Mouse (Mus musculus): Measurements from ENCODE around the gene Hpca. TPM values are rescaled to one million over a fixed set of nuclear protein-coding genes. Genes with fewer than 3 reads are reported as not detected.

Gene Hpca
- polyA plus RNA-seq, 1 experiment = not detected

GRCm38 (mm10) chr4:129147552-129148103 is 25.8 kb upstream of the Hpca start:
- H3K4me3 ChIP-seq (ENCODE audit: extremely low read depth, insufficient read depth, insufficient read length) = no peak overlapping the region
- TF ChIP-seq CTCF (IDR thresholded peaks at IDR 0.05; ENCODE audit: extremely low read depth, insufficient read depth, insufficient read length, insufficient replicate concordance) = no peak
- TF ChIP-seq POLR2A (IDR thresholded peaks at IDR 0.05; ENCODE audit: low read depth, low read length) = no peak
- 93% methylated on average over 13 of the region's 13 CpGs for WGBS
- no peaks in the 10 kb centered on the region; the same call in 1 of the 2 replicates for H3K4me1 ChIP-seq (ENCODE audit: control insufficient read depth, insufficient read depth, insufficient read length)
- no peak for DNase-seq (ENCODE audit: low read depth in 1 of 2, low spot score in 2 of 2)
- no peaks in the 10 kb centered on the region for H3K27me3 ChIP-seq (ENCODE audit: control insufficient read depth, insufficient read depth, low read length)
- H3K36me3 ChIP-seq (ENCODE audit: control insufficient read depth, insufficient read depth, low read length) = peaks cover 23% of the 10 kb centered on the region
- no peak overlapping the region for H3K27ac ChIP-seq (ENCODE audit: insufficient read depth, low read length)

- Histone ChIP-seq H3K4me3 (ENCODE audit: extremely low read depth, insufficient read depth, insufficient read length) (no peak overlapping the region), H3K27ac (ENCODE audit: insufficient read depth, low read length) (no peak overlapping the region), H3K27me3 (ENCODE audit: control insufficient read depth, insufficient read depth, low read length) (no peaks in the 10 kb centered on the region), H3K36me3 (ENCODE audit: control insufficient read depth, insufficient read depth, low read length) (peaks cover 16% of the 10 kb centered on the region), H3K4me1 (ENCODE audit: control insufficient read depth, insufficient read depth, insufficient read length) (no peaks in the 10 kb centered on the region; the same call in 1 of the 2 replicates)
- TF ChIP-seq CTCF (IDR thresholded peaks at IDR 0.05; ENCODE audit: extremely low read depth, insufficient read depth, insufficient read length, insufficient replicate concordance) (no peak), POLR2A (IDR thresholded peaks at IDR 0.05; ENCODE audit: low read depth, low read length) (no peak)
- WGBS = 25% methylated on average over 2 of the region's 2 CpGs
- DNase-seq (ENCODE audit: low read depth in 1 of 2, low spot score in 2 of 2) = peak in 1 of 2 experiments; percentile 9
Measured at GRCm38 (mm10) chr4:129146392-129146791, 24.6 kb upstream of the Hpca start.

DNA sequence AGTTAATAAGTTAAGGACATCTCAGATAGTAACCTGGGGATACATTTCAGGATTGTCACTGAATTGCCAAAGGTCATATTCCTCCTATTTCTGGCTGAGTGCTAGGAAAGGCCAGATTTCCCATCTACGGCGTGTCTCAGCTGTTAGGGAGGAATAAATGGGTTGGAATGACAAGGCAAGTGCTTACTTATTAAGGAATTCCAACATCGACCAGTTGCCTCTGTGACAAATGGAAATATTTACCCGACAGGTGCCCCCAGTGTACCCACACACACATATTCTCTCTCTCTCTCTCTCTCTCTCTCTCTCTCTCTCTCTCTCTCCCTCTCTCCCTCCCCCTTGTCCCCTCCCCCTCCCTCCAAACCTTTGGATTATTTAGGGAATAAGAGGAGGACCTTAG is 24.1 kb upstream of the Hpca start:
- H3K27me3 ChIP-seq (ENCODE audit: control insufficient read depth, insufficient read depth, low read length) = no peaks in the 10 kb centered on the region
- H3K4me1 ChIP-seq (ENCODE audit: control insufficient read depth, insufficient read depth, insufficient read length) = no peaks in the 10 kb centered on the region; the same call in 1 of the 2 replicates
- H3K27ac ChIP-seq (ENCODE audit: insufficient read depth, low read length) = no peak overlapping the region
- TF ChIP-seq POLR2A (IDR thresholded peaks at IDR 0.05; ENCODE audit: low read depth, low read length) (no peak), CTCF (IDR thresholded peaks at IDR 0.05; ENCODE audit: extremely low read depth, insufficient read depth, insufficient read length, insufficient replicate concordance) (no peak)
- no peak for DNase-seq (ENCODE audit: low read depth in 1 of 2, low spot score in 2 of 2)
- WGBS = 83% methylated on average over 4 of the region's 4 CpGs
- H3K36me3 ChIP-seq (ENCODE audit: control insufficient read depth, insufficient read depth, low read length) = peaks cover 13% of the 10 kb centered on the region
- no peak overlapping the region for H3K4me3 ChIP-seq (ENCODE audit: extremely low read depth, insufficient read depth, insufficient read length)

DNA sequence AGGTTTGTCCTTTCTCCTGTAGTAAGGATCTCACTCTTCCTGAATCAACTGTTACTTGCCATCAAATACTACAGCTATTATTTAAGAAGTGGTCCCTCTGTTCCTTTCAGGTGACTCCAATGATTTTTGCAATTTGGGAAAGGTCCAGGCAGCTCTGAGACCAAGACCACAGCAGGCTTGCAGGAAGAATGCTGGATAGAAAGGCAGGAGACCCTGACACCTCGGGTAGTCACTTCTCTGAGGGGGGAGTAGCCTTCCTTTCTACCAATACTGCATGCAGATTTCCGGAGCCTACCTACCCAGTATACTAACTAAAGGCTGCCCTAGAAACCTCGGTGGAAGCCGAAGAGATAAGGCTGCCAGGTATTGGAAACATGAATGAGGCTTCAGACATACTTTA is 23.6 kb upstream of the Hpca start:
- no peaks in the 10 kb centered on the region for H3K27me3 ChIP-seq (ENCODE audit: control insufficient read depth, insufficient read depth, low read length)
- WGBS = 69% methylated on average over 4 of the region's 4 CpGs
- no peak for DNase-seq (ENCODE audit: low read depth in 1 of 2, low spot score in 2 of 2)
- H3K27ac ChIP-seq (ENCODE audit: insufficient read depth, low read length) = no peak overlapping the region
- peaks cover 10% of the 10 kb centered on the region for H3K36me3 ChIP-seq (ENCODE audit: control insufficient read depth, insufficient read depth, low read length)
- no peak overlapping the region for H3K4me3 ChIP-seq (ENCODE audit: extremely low read depth, insufficient read depth, insufficient read length)
- TF ChIP-seq POLR2A (IDR thresholded peaks at IDR 0.05; ENCODE audit: low read depth, low read length) = no peak
- no peak for TF ChIP-seq CTCF (IDR thresholded peaks at IDR 0.05; ENCODE audit: extremely low read depth, insufficient read depth, insufficient read length, insufficient replicate concordance)
- no peaks in the 10 kb centered on the region; the same call in 1 of the 2 replicates for H3K4me1 ChIP-seq (ENCODE audit: control insufficient read depth, insufficient read depth, insufficient read length)

DNA sequence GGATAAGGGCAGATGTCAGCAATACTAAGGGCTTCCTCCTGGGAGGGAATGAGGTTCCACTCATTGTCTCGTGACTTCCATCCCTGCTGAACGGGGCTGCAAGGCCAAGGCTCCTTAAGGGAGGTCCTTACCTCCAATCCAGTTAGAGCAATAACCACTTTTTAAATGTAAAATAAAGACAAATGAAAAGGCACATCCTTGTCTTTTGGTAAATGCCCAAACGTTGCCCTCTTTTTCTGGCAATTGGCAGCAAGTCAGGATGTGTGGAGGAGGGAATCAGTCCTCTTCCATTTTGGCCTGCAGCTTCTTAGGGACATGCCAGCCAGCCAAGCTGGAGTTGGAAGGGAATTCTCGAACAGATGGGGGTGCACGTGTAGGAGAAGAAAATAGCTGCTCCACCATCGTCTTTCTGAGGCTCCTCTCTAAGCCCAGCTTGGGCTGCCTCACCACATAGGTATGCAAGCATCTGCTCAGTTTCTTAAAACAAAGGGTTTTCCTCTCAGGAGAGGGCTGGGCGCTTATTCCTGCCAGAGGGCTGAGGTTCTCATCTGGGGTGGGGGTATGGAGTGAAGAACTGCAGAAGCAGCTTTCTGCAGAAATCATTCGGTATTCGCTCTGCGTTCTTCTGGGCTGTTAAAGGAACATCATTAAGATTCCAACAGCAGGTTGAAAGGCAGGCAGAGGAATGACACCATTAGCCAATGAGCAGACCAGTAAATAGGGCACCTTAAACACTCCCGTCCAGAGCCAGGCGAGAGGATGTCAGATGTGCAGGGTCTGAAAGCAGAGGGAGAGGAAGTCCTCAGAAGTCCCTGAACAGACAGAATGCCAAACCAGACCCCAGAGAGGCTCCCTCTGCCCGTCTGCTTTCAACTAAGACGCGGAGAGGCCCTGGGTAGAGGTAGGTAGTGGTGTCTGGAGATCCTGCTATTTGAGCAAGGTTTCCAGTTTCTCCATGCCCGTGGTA is 22.8 kb upstream of the Hpca start:
- TF ChIP-seq CTCF (IDR thresholded peaks at IDR 0.05; ENCODE audit: extremely low read depth, insufficient read depth, insufficient read length, insufficient replicate concordance) (no peak), POLR2A (IDR thresholded peaks at IDR 0.05; ENCODE audit: low read depth, low read length) (no peak)
- DNase-seq (ENCODE audit: low read depth in 1 of 2, low spot score in 2 of 2) = no peak
- Histone ChIP-seq H3K27ac (ENCODE audit: insufficient read depth, low read length) (no peak overlapping the region), H3K27me3 (ENCODE audit: control insufficient read depth, insufficient read depth, low read length) (no peaks in the 10 kb centered on the region), H3K4me3 (ENCODE audit: extremely low read depth, insufficient read depth, insufficient read length) (no peak overlapping the region), H3K4me1 (ENCODE audit: control insufficient read depth, insufficient read depth, insufficient read length) (no peaks in the 10 kb centered on the region; the same call in 1 of the 2 replicates), H3K36me3 (ENCODE audit: control insufficient read depth, insufficient read depth, low read length) (peaks cover 5% of the 10 kb centered on the region)
- WGBS = 86% methylated on average over 16 of the region's 16 CpGs

GRCm38 (mm10) chr4:129143509-129143908 is 21.7 kb upstream of the Hpca start:
- WGBS = 69% methylated on average over 5 of the region's 5 CpGs
- Histone ChIP-seq H3K4me1 (ENCODE audit: control insufficient read depth, insufficient read depth, insufficient read length) (no peaks in the 10 kb centered on the region; the same call in 1 of the 2 replicates), H3K27ac (ENCODE audit: insufficient read depth, low read length) (no peak overlapping the region), H3K4me3 (ENCODE audit: extremely low read depth, insufficient read depth, insufficient read length) (no peak overlapping the region), H3K27me3 (ENCODE audit: control insufficient read depth, insufficient read depth, low read length) (no peaks in the 10 kb centered on the region), H3K36me3 (ENCODE audit: control insufficient read depth, insufficient read depth, low read length) (0 out of 2 replicates have a peak, but pooled peaks cover 1% of the 10 kb centered on the region)
- DNase-seq (ENCODE audit: low read depth in 1 of 2, low spot score in 2 of 2) = no peak
- TF ChIP-seq CTCF (IDR thresholded peaks at IDR 0.05; ENCODE audit: extremely low read depth, insufficient read depth, insufficient read length, insufficient replicate concordance) = no peak
- no peak for TF ChIP-seq POLR2A (IDR thresholded peaks at IDR 0.05; ENCODE audit: low read depth, low read length)

Measured in spleen, adult 2 months (tissue).